Mouse (Mus musculus) gastrocnemius, postnatal 10 days (tissue): ENCODE results near the gene Larp1b. TPM values are rescaled to one million over a fixed set of nuclear protein-coding genes. Genes with fewer than 3 reads are reported as not detected.
"Not testable (repeated sequence)": the region's sequence is repeated elsewhere in the genome, so short reads cannot be mapped to it uniquely, and the experiment has no call there.

Experiments
- DNase-seq: peaks from one replicate; pipeline ENCODE4 v3.0.0; 2021; ENCODE audit warnings: mixed read lengths
- long read RNA-seq, 2 experiments: library from polyadenylated mRNA; stranded (forward); transcript quantifications; one replicate each; pipeline ENCODE4 v2.0.0; 2021
- total RNA-seq, 2 experiments: library from RNA; stranded (reverse); gene quantifications; 2 replicates each; pipeline ENCODE4 v1.2.3; 2021

The Larp1b gene
- 10 to 100 TPM; 57.5 to 67.2 TPM for total RNA-seq
- long read RNA-seq, experiment 1, transcript Larp1b-202 (10 exons, 2,497 nt), result major isoform, 61 of 101 reads
- long read RNA-seq, experiment 1, partial matches to known transcripts, result 2 of 101 reads
- long read RNA-seq, experiment 1, other reads (novel, unspliced or antisense), result 38 of 101 reads
- long read RNA-seq, experiment 2, transcript Larp1b-202 (10 exons, 2,497 nt), result major isoform, 38 of 84 reads
- long read RNA-seq, experiment 2, partial matches to known transcripts, result 1 of 84 reads
- long read RNA-seq, experiment 2, other reads (novel, unspliced or antisense), result 45 of 84 reads

GRCm38 (mm10) chr3:40949170-40949902, at the start of gene Larp1b:
Larp1b (plus strand) TSS chr3:40949828.
- DNase-seq, result peak; percentile 99

GRCm38 (mm10) chr3:40902443-40902842, 47.2 kb upstream of the Larp1b start, which contains the start of gene 1700034I23Rik:
1700034I23Rik (minus strand) TSS chr3:40902543.
- not testable (repeated sequence) for DNase-seq

- no peak for DNase-seq
Measured at GRCm38 (mm10) chr3:40938189-40938588, 11.4 kb upstream of the Larp1b start.

- DNase-seq, result no peak
Measured at GRCm38 (mm10) chr3:40938592-40938991, 11.0 kb upstream of the Larp1b start.

GRCm38 (mm10) chr3:40939019-40939418, 10.6 kb upstream of the Larp1b start:
- DNase-seq, result no peak

GRCm38 (mm10) chr3:40949903-40950600, 424 bp downstream of the Larp1b start:
- peak; percentile 62 for DNase-seq

GRCm38 (mm10) chr3:40950601-40951201, 1.1 kb downstream of the Larp1b start:
- DNase-seq, result peak; percentile 55

GRCm38 (mm10) chr3:40951365-40951764, 1.7 kb downstream of the Larp1b start:
- DNase-seq, result no peak

- no peak for DNase-seq
Measured at GRCm38 (mm10) chr3:40952606-40953005, 3.0 kb downstream of the Larp1b start.

- no peak for DNase-seq
Measured at GRCm38 (mm10) chr3:40954792-40955191, 5.2 kb downstream of the Larp1b start.

GRCm38 (mm10) chr3:40958831-40959230, 9.2 kb downstream of the Larp1b start:
- no peak for DNase-seq

GRCm38 (mm10) chr3:40980758-40981157, 31.1 kb downstream of the Larp1b start:
- no peak for DNase-seq

- DNase-seq, result no peak
Measured at GRCm38 (mm10) chr3:40987539-40987938, 37.9 kb downstream of the Larp1b start.

- DNase-seq, result no peak
Measured at GRCm38 (mm10) chr3:40988722-40989121, 39.1 kb downstream of the Larp1b start.

GRCm38 (mm10) chr3:40991541-40991940, 41.9 kb downstream of the Larp1b start:
- DNase-seq, result no peak

- no peak for DNase-seq
Measured at GRCm38 (mm10) chr3:40995161-40995560, 45.5 kb downstream of the Larp1b start.

GRCm38 (mm10) chr3:41009315-41009714, 59.7 kb downstream of the Larp1b start:
- DNase-seq, result no peak

- DNase-seq, result no peak
Measured at GRCm38 (mm10) chr3:41009990-41010389, 60.4 kb downstream of the Larp1b start.

GRCm38 (mm10) chr3:41010701-41011100, 61.1 kb downstream of the Larp1b start:
- DNase-seq, result no peak

GRCm38 (mm10) chr3:41012451-41012850, 62.8 kb downstream of the Larp1b start:
- no peak for DNase-seq

GRCm38 (mm10) chr3:41014946-41015345, 65.3 kb downstream of the Larp1b start:
- DNase-seq, result no peak

- DNase-seq, result no peak
Measured at GRCm38 (mm10) chr3:41018022-41018608, 68.5 kb downstream of the Larp1b start.
